Mouse (Mus musculus) cerebellum, adult 2 months (tissue): Measurements from ENCODE around the gene Aph1a. TPM values are rescaled to one million over a fixed set of nuclear protein-coding genes. Genes with fewer than 3 reads are reported as not detected.
A peak's percentile ranks its signal among the peaks of the same experiment; 100 is the strongest.

Experiments
- DNase-seq, 2 experiments: peaks; one replicate each; pipeline ENCODE4 v3.0.0; 2021
- H3K27ac ChIP-seq: fragments of 200-500 bp; 2 replicates; pipeline ENCODE4 v1.5.1; 2012; ENCODE audit warnings: low read length, control low read depth, inconsistent platforms; ENCODE audit not compliant: insufficient read depth
- H3K27me3 ChIP-seq: fragments of 200-500 bp; 2 replicates; pipeline ENCODE4 v1.6.1; 2012; ENCODE audit warnings: inconsistent platforms, mild to moderate bottlenecking, low read length, moderate library complexity; ENCODE audit not compliant: control insufficient read depth, insufficient read depth
- H3K4me1 ChIP-seq: fragments of 200-500 bp; 2 replicates; pipeline ENCODE4 v1.6.1; 2011; ENCODE audit warnings: low read length; ENCODE audit not compliant: control insufficient read depth, insufficient read depth
- H3K4me3 ChIP-seq: fragments of 200-500 bp; replicated peaks from 2 replicates; pipeline ENCODE3; 2011; ENCODE audit warnings: mild to moderate bottlenecking, low read depth, low read length, control low read depth; ENCODE audit not compliant: insufficient read depth
- CTCF ChIP-seq: fragments of 200-500 bp; IDR thresholded peaks from 2 replicates; pipeline ENCODE4 v1.5.1; 2011; ENCODE audit warnings: low read depth, mild to moderate bottlenecking, control low read depth, low read length, moderate library complexity, borderline replicate concordance; ENCODE audit not compliant: insufficient read depth
- POLR2A ChIP-seq: fragments of 200-500 bp; IDR thresholded peaks from 2 replicates; pipeline ENCODE4 v1.6.1; 2011; ENCODE audit warnings: low read length, control low read depth, borderline replicate concordance; ENCODE audit not compliant: insufficient read depth
- WGBS: fragments of 180-500 bp; shearing (Covaris S2); methylation state at CpG from one replicate; pipeline ENCODE4 v1.1.7; 2018; 5-methylcytosine and 5-hydroxymethylcytosine counted together
- polyA plus RNA-seq: library from polyadenylated mRNA; depleted of rRNA; stranded (reverse); fragments of >200 nt; gene quantifications from 2 replicates; pipeline ENCODE4 v1.2.3, GENCODE M21; 2012

Aph1a gene
- polyA plus RNA-seq, 1 experiment, result 78.1 TPM

DNA sequence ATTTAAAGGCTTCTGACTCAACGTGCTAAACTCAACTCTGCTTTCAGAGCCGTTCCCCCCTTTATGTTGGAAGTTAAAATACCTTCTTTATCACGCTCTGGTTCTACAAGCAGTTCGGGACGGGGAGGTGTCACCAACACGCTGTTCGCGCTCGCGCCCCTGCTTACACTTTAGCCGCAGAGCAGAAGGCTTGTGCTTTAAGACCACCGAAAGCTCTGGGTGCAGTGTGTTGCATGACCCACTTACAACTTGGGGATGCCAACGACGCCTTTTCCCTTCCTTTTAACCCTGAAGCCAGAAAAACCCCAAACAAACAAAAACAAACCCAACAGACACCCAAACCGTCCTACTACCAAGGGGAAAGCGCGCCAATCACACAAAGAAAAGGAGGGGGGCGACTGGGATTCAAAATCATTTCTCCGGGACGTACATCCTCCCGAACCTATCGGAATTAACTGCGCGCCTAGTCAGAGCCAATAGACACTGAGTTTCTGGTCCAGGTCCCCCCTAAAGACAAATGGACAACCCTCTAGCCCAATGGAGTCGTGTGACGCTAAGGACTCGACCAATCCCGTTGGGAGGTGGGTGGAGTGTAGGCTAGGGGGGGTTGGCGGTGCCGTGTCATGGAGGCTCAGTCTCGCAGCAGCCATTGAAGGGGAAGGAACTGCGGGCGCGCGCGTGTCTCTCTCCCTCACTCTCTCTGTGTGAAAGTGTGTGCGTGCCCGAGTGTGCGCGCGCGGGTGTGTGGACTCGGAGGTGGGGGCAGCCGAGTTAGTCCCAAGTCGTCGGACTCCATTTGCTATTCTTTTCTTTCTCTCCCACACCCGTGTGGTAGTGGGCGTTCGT is 35.1 kb downstream of the Aph1a start, which contains the start of gene Anp32e:
Gene Anp32e (plus strand): TSS at position 589 of the 846 bp plus-strand sequence.
- H3K4me1 ChIP-seq, result no peaks in the 10 kb centered on the region
- WGBS, result under 1% methylated on average over 49 of the region's 49 CpGs
- TF ChIP-seq POLR2A (peak; percentile 76; the same call in 1 of the 2 replicates), CTCF (no peak)
- H3K27me3 ChIP-seq, result no peaks in the 10 kb centered on the region
- peak within 1 kb of the TSS; percentile 38; the same call in 1 of the 2 replicates for H3K27ac ChIP-seq
- H3K4me3 ChIP-seq, result peak within 1 kb of the TSS; percentile 91
- peak; percentile 97 to 98 for DNase-seq

DNA sequence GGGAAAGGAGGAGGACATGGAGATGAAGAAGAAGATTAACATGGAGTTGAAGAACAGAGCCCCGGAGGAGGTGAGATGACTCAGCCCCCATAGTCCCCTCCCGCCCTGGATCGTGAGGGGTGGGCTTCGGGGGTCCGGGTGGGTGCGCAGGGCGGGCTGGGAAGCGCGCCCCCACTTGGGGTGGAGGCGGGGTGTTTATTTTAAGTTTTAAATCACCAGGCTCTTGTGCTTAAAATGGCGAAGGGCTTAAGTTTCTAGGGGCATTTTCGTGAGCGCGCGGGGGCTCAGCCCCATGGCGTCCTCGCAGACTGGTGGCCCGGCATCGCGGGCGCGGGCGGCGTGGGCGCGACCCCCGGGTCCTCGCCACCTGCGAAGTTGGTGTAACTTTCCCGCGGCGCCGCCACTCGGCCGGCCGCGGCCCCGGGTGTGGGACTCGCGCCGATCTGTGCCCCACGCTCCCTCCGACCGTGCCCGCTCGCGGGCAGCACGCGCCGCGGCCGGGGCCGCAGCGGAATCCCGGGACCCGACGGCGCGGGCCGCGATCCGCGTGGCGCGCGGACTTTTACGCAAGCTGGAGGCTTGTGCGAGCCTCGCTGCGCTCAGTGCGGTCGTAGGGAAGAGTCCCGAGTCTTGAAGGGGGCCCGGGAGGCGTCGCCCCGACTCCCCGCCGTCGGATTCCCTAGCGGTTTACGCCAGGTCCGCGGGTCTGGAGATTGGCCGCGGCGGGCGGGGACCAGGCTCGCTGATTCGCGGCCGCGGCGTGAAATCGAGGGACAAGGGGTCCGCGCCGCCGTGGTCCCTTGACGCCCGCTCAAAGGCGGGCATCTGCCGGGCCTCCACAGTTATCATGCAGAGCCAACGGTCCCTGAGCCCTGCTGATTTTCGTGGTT is 36.1 kb downstream of the Aph1a start:
- Histone ChIP-seq H3K4me3 (peak overlapping the region; percentile 91), H3K27ac (peak overlapping the region; percentile 38; the same call in 1 of the 2 replicates), H3K4me1 (no peaks in the 10 kb centered on the region), H3K27me3 (no peaks in the 10 kb centered on the region)
- no peak for TF ChIP-seq POLR2A
- TF ChIP-seq CTCF, result no peak
- WGBS, result under 1% methylated on average over 105 of the region's 105 CpGs
- DNase-seq, result peak; percentile 44 to 61

DNA sequence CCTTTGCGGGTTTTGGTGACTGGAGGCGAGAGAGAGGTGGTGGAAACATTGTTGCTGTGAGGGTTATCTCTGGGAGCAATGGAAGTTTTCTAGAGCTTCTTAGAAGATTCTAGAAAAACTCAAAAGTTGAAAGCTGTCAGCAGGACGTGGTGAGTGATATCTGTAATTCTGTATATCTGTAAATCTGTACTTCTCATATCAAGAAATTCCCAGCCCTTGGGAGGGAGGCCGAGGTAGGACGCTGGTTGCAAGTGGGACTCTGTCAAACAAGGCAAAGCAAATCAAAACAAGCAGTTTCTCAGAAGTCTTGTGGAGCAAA is 36.7 kb downstream of the Aph1a start:
- WGBS, result 8% methylated on average over 5 of the region's 5 CpGs
- Histone ChIP-seq H3K27ac (no peak overlapping the region), H3K27me3 (no peaks in the 10 kb centered on the region), H3K4me3 (peak overlapping the region; percentile 91), H3K4me1 (no peaks in the 10 kb centered on the region)
- no peak for TF ChIP-seq CTCF
- no peak for TF ChIP-seq POLR2A
- no peak for DNase-seq

DNA sequence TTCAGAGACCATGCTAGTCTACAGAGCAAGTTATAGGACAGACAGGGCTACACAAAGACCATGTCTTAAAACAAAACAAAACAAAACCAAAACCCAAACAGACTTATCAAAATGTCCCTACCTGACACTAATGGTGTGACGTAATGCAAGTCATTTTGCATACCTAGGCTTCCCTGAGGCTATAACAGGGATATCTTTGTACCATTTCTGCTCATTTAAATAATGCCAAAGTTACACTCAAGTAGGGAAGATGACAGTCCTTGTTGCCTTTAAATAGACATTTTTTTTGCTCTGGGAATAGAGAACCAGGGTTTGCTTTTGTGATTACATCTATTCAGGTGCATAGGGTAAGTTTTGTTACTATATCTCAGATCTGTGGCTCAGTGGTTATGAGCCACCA is 37.7 kb downstream of the Aph1a start:
- 95% methylated on average over 1 of the region's 1 CpGs for WGBS
- TF ChIP-seq CTCF (no peak), POLR2A (no peak)
- no peaks in the 10 kb centered on the region for H3K27me3 ChIP-seq

DNA sequence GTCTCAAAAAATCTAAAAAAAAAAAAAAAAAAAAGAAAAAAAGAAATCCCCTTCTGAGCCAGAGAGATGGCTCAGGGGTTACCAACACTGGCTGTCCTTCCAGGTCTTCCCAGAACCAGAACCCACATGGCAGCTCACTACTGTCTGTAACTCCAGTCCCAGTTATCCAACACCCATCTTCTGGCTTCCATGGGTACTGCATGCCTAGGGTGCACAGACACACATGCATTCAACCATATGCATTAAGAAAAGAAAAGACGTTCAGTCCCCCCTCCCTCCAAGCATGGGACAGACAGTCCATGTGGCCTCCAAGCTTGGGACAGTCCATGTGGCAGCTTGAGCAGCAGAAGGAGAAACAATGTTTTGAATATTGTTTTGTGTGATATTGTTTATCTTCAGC is 38.4 kb downstream of the Aph1a start:
- TF ChIP-seq POLR2A, result no peak
- no peak for TF ChIP-seq CTCF
- WGBS, result 24% methylated on average over 1 of the region's 1 CpGs
- no peaks in the 10 kb centered on the region for H3K4me1 ChIP-seq
- H3K27me3 ChIP-seq, result no peaks in the 10 kb centered on the region
- no peak for DNase-seq
- H3K27ac ChIP-seq, result no peak overlapping the region
- H3K4me3 ChIP-seq, result no peak overlapping the region

More for the DNA sequence above, 37.7 kb downstream of the Aph1a start:
- Histone ChIP-seq H3K4me1 (no peaks in the 10 kb centered on the region), H3K27ac (no peak overlapping the region), H3K4me3 (no peak overlapping the region)
- DNase-seq, result no peak

DNA sequence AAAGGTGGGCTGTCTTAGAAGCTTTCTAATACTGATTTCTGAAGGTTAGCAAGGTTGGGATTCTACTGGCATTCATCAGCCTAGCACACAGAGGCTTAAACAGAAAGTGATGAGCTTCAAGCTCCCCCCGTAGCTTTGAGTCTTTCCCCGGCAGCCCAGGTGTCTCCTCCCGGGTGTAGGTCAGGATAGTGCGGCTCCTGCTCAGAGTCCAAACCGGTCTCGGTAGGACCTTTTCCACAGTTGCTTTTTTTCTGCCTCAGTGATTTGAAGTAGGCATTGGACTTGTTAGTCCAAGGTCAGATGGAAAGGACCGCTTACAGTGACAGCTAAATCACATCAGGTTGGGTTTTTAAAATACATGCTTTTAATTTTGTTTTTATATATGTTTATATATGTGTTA is 38.8 kb downstream of the Aph1a start:
- Histone ChIP-seq H3K4me3 (no peak overlapping the region), H3K27me3 (no peaks in the 10 kb centered on the region), H3K27ac (no peak overlapping the region), H3K4me1 (no peaks in the 10 kb centered on the region)
- TF ChIP-seq POLR2A (no peak), CTCF (no peak)
- WGBS, result 72% methylated on average over 7 of the region's 7 CpGs
- no peak for DNase-seq

DNA sequence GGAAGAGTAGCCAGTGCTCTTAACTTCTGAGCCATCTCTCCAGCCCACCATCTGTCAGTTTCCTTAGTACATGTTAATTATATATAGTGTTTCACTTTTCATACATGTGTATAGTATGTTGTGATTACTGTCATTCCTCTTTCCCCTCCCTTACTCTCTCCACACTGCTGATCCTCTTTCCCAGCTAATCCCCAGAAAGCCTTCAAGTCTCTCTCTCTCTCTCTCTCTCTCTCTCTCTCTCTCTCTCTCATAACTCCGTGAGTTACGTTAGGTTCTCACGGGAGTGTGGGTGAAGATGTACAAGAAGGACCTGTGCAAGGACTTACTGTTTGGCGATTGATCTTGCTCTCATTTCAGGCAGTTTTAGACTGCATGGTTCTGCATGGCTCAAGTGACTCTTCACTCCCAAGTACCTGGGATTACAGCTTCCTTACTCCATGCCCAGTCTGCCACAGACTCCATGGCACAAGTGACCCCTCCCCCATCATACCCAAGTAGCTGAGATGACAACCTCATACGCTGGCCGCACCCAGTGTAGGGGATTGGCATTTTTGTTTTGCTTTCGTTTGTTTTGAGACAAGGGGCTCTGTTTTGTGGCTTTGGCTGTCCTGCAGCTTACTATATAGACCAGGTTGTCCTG is 39.5 kb downstream of the Aph1a start:
- DNase-seq, result no peak
- TF ChIP-seq CTCF, result no peak
- no peak for TF ChIP-seq POLR2A
- H3K4me1 ChIP-seq, result no peaks in the 10 kb centered on the region
- H3K27ac ChIP-seq, result no peak overlapping the region
- H3K4me3 ChIP-seq, result no peak overlapping the region
- WGBS, result 91% methylated on average over 7 of the region's 7 CpGs
- no peaks in the 10 kb centered on the region for H3K27me3 ChIP-seq
